Mouse (Mus musculus): ENCODE measurements around the gene Cdh13.

- TF ChIP-seq USF1 (IDR thresholded peaks at IDR 0.05; ENCODE audit: low read depth) (no peak), MAX (IDR thresholded peaks at IDR 0.05) (no peak), CTCF (IDR thresholded peaks at IDR 0.05; ENCODE audit: control insufficient read depth, insufficient read depth, insufficient read length) (no peak), MYOG (IDR thresholded peaks at IDR 0.05; ENCODE audit: control insufficient read depth, extremely low read depth, insufficient read length) (no peak)
These were observed 153.6 kb downstream of the Cdh13 start for GRCm38 (mm10) chr8:118437152-118437551.
